Comparison of ENCODE assay signal across 7 mouse cellular contexts in genomic region chr19:31763951-31764800, GRCm38 (mm10). TPM values are rescaled to one million over a fixed set of nuclear protein-coding genes. Genes with fewer than 3 reads are reported as not detected.
DNase-seq lines count a peak whose midpoint lies in the region; ATAC-seq and TF ChIP-seq lines count a peak whose summit lies in the region.

No protein-coding gene starts in this region.

- H3K4me3 ChIP-seq in forebrain, embryonic 12.5 days (replicated peaks): peak overlapping the region; percentile 51
- H3K4me3 ChIP-seq in stomach, postnatal 0 days (ENCODE audit: low read depth, low read length): peak overlapping the region; percentile 59

- no peak overlapping the region for H3K27ac ChIP-seq in forebrain, embryonic 12.5 days
- H3K27ac ChIP-seq in stomach, postnatal 0 days (replicated peaks): peak overlapping the region; percentile 59

- intact Hi-C loops in heart, postnatal 14 days (cut with DNase I): loop anchor here (5.0 kb wide), 2 partner anchors 203 to 1097 kb away; no protein-coding TSS in a partner anchor

- H3K27me3 ChIP-seq in forebrain, embryonic 12.5 days: peaks cover 36% of the 10 kb centered on the region
- no peaks in the 10 kb centered on the region for H3K27me3 ChIP-seq in stomach, postnatal 0 days (ENCODE audit: control insufficient read depth, insufficient read depth, low read length)

- peak overlapping the region; percentile 59 for H3K9ac ChIP-seq in forebrain, embryonic 12.5 days
- peak overlapping the region; percentile 56 for H3K9ac ChIP-seq in stomach, postnatal 0 days (ENCODE audit: low read length)

- H3K4me1 ChIP-seq in forebrain, embryonic 12.5 days: peaks cover 32% of the 10 kb centered on the region
- 0 out of 2 replicates have a peak, but pooled peaks cover 2% of the 10 kb centered on the region for H3K4me1 ChIP-seq in stomach, postnatal 0 days (replicated peaks; ENCODE audit: control insufficient read depth, insufficient read depth)

- peak overlapping the region; percentile 97 for H3K4me2 ChIP-seq in forebrain, embryonic 12.5 days
- H3K4me2 ChIP-seq in stomach, postnatal 0 days (replicated peaks; ENCODE audit: low read depth): peak overlapping the region; percentile 83

- peak; percentile 49 for ATAC-seq in forebrain, embryonic 12.5 days (ENCODE audit: low FRiP score)
- ATAC-seq in megakaryocyte, adult 5-6 weeks (ENCODE audit: poor library complexity, severe bottlenecking): peak; percentile 71
- ATAC-seq in stomach, postnatal 0 days (ENCODE audit: low FRiP score, low TSS enrichment): peak; percentile 57

- no peaks in the 10 kb centered on the region for H3K9me3 ChIP-seq in forebrain, embryonic 12.5 days
- no peaks in the 10 kb centered on the region for H3K9me3 ChIP-seq in stomach, postnatal 0 days (ENCODE audit: control insufficient read depth, low read length)

- no peak for TF ChIP-seq EP300 in stomach, postnatal 0 days (optimal IDR thresholded peaks at IDR 0.05)

- WGBS in forebrain, embryonic 12.5 days: under 1% methylated on average over 56 of the region's 56 CpGs
- 1% methylated on average over 54 of the region's 56 CpGs for WGBS in stomach, postnatal 0 days

- no peaks in the 10 kb centered on the region for H3K36me3 ChIP-seq in forebrain, embryonic 12.5 days (replicated peaks)
- H3K36me3 ChIP-seq in stomach, postnatal 0 days (ENCODE audit: control insufficient read depth, insufficient read depth, low read length): no peaks in the 10 kb centered on the region

- peak; percentile 39 for TF ChIP-seq CTCF in stomach, postnatal 0 days (IDR thresholded peaks at IDR 0.05; ENCODE audit: low read depth)

- DNase-seq in ES-CJ7 (ENCODE audit: low read depth, low spot score): peak; percentile 50
- DNase-seq in R1 (ENCODE audit: low read depth, low spot score): peak; percentile 46
- DNase-seq in heart, postnatal 14 days: peak; percentile 67 to 70
- DNase-seq in kidney, postnatal 36 days: peak; percentile 54 to 74
- DNase-seq in stomach, postnatal 0 days (ENCODE audit: low spot score): peak; percentile 37

RNA-seq across cellular contexts. Expression of gene Prkg1, which starts 0.7 kb away (rescaled TPM):
- 5.2 and 5.9 TPM in 2 replicates for polyA plus RNA-seq in forebrain, embryonic 12.5 days (2016; fragmentation: Nextera tagmentation; extraction: Ambion mirVana)
- 10 to 100 TPM; 18.8 to 19.1 TPM for total RNA-seq in heart, postnatal 14 days (2021)
- total RNA-seq in megakaryocyte, adult 5-6 weeks (2015): 0.05 and 0.11 TPM in 2 replicates
- 0.11 and 0.12 TPM in 2 replicates for total RNA-seq in megakaryocyte, adult 5-6 weeks (2017)
- polyA plus RNA-seq in stomach, postnatal 0 days (2015; fragmentation: Nextera tagmentation; extraction: Ambion mirVana): 6.1 and 6.4 TPM in 2 replicates

Comparison
In these comparisons a context has a peak if more than half of its experiments do, and no peak if none do; other contexts are left out.
1. RNA of gene Prkg1, which starts 0.7 kb away (total RNA-seq): 18.8 to 19.1 TPM in heart, postnatal 14 days; 0.05 to 0.12 TPM in megakaryocyte, adult 5-6 weeks; every median in the first group is over 10 times any median in the second.
2. Peak in every context shown above with its lines, with median percentiles within 50 percentile points of each other: DNase-seq and ATAC-seq.